Mouse (Mus musculus) left cerebral cortex, adult 8-10 months (tissue): ENCODE data around the gene Stx6. TPM values are rescaled to one million over a fixed set of nuclear protein-coding genes. Genes with fewer than 3 reads are reported as not detected.

Experiments
- DNase-seq, 2 experiments: peaks; one replicate each; pipeline ENCODE4 v3.0.0; 2022; ENCODE audit warnings: low spot score in 2 of 2
- total RNA-seq, 4 experiments: library from RNA; stranded (reverse); gene quantifications; 2 replicates each; pipeline ENCODE4 v1.2.4; 2022

Gene Stx6
- total RNA-seq, 4 experiments from 2014 or later = 117 to 129 (median 119) TPM

DNA sequence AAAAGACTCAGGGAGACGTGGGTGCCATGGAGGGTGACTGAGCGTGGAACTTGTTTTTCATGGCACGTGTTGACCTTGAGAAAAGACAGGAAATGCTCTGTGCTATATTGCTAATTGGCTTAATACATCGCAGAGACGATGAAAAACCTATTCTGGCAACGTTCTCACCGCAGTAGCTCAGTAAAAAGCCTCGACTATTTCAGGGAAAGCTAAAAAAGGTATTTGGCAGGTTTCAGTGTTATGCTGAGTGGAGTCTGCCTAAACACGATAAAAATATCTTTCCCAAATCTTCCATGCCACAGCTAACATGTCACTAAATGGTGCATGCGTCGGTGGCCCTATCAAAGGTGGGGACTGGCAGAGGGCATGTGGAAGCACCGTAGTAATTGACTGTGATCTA is 94.6 kb downstream of the Stx6 start:
- DNase-seq = no peak

DNA sequence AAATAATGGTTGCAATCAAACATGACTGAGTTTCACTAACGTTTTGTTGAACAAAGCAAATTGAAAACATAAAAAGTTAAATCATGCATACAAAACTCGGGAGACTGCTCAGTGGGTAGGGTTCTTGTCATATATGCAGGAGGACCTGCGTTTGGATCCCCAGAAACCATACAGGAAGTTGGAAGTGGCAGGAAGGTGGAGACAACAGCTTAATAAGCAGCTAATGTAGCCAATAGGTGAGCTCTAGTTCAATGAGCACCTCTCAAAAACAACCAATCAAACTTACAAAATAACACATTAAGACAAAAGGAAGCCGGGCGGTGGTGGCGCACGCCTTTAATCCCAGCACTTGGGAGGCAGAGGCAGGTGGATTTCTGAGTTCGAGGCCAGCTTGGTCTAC is 95.8 kb downstream of the Stx6 start:
- DNase-seq = no peak

Other genes starting within 250 kb of the Stx6 start
- gene Ier5, start 59.1 kb upstream of the Stx6 start, total RNA-seq = 10 to 100 TPM; 43.5 to 50.4 (median 47.5) TPM
- 1 to 10 TPM; 4.2 to 5.1 (median 4.7) TPM for gene Mr1, start 11.9 kb upstream of the Stx6 start, total RNA-seq
- 10 to 100 TPM in 3 of 4 experiments, 1 to 10 TPM in 1; 8.7 to 18.3 (median 14.4) TPM for gene BC034090, start 85.7 kb downstream of the Stx6 start, total RNA-seq